Comparison of ENCODE assay signal across 28 mouse cellular contexts in genomic region chr5:20610640-20611039, GRCm38 (mm10).
DNase-seq lines count a peak whose midpoint lies in the region; ATAC-seq and TF ChIP-seq lines count a peak whose summit lies in the region.
"Had no signal": no experiment of that assay in that cellular context is flagged by ENCODE, and none has a peak within 500 bp of the region (broad histone marks: within the 10 kb centered on the region; RNA-seq: fewer than 3 reads in every experiment).

No protein-coding gene starts in this region.

- H3K27me3 ChIP-seq in heart, embryonic 16.5 days (ENCODE audit: control insufficient read depth, insufficient read depth, low read length), result no peaks in the 10 kb centered on the region
- no peaks in the 10 kb centered on the region for H3K27me3 ChIP-seq in lung, embryonic 14.5 days (ENCODE audit: insufficient read depth, low read length)
- H3K27me3 ChIP-seq in midbrain, embryonic 11.5 days (ENCODE audit: control insufficient read depth, insufficient read depth, low read length), result no peaks in the 10 kb centered on the region
- H3K27me3 ChIP-seq in midbrain, embryonic 13.5 days, result no peaks in the 10 kb centered on the region
- H3K27me3 ChIP-seq: CH12.LX; forebrain, embryonic 13.5 days; heart, embryonic 13.5 days had no signal

- no peaks in the 10 kb centered on the region for H3K36me3 ChIP-seq in heart, embryonic 16.5 days (ENCODE audit: control insufficient read depth, insufficient read depth)
- H3K36me3 ChIP-seq in lung, embryonic 14.5 days (ENCODE audit: insufficient read depth), result no peaks in the 10 kb centered on the region
- H3K36me3 ChIP-seq in midbrain, embryonic 11.5 days (ENCODE audit: control insufficient read depth, insufficient read depth, low read length), result no peaks in the 10 kb centered on the region
- peaks cover 28% of the 10 kb centered on the region for H3K36me3 ChIP-seq in midbrain, embryonic 13.5 days
- H3K36me3 ChIP-seq: forebrain, embryonic 10.5 days; G1E; heart, embryonic 13.5 days had no signal

- H3K9me3 ChIP-seq in heart, embryonic 16.5 days (replicated peaks; ENCODE audit: control insufficient read depth, low read length), result no peaks in the 10 kb centered on the region
- no peaks in the 10 kb centered on the region for H3K9me3 ChIP-seq in lung, embryonic 14.5 days (ENCODE audit: low read depth, low read length)
- H3K9me3 ChIP-seq in midbrain, embryonic 11.5 days (ENCODE audit: control insufficient read depth, low read length), result no peaks in the 10 kb centered on the region
- no peaks in the 10 kb centered on the region for H3K9me3 ChIP-seq in midbrain, embryonic 13.5 days
- H3K9me3 ChIP-seq: forebrain, embryonic 10.5 days; forebrain, embryonic 13.5 days; G1E; heart, embryonic 13.5 days had no signal

- H3K4me2 ChIP-seq in heart, embryonic 16.5 days (ENCODE audit: low read depth, low read length), result no peak overlapping the region
- H3K4me2 ChIP-seq in lung, embryonic 14.5 days, result no peak overlapping the region
- no peak overlapping the region for H3K4me2 ChIP-seq in midbrain, embryonic 11.5 days
- no peak overlapping the region for H3K4me2 ChIP-seq in midbrain, embryonic 13.5 days (replicated peaks)
- H3K4me2 ChIP-seq: forebrain, embryonic 13.5 days; heart, embryonic 13.5 days; hindbrain, embryonic 14.5 days had no signal

- H3K27ac ChIP-seq in heart, embryonic 16.5 days (ENCODE audit: low read length), result no peak overlapping the region
- H3K27ac ChIP-seq in lung, embryonic 14.5 days (ENCODE audit: low read depth), result no peak overlapping the region
- no peak overlapping the region for H3K27ac ChIP-seq in midbrain, embryonic 11.5 days (ENCODE audit: low read depth, low read length)
- no peak overlapping the region for H3K27ac ChIP-seq in midbrain, embryonic 13.5 days
- H3K27ac ChIP-seq: forebrain, embryonic 10.5 days; forebrain, embryonic 13.5 days; heart, embryonic 13.5 days; hindbrain, embryonic 14.5 days; hindbrain, postnatal 0 days had no signal

- 43% methylated on average over 2 of the region's 2 CpGs for WGBS in heart, embryonic 16.5 days
- 43% methylated on average over 2 of the region's 2 CpGs for WGBS in lung, embryonic 14.5 days
- 91% methylated on average over 2 of the region's 2 CpGs for WGBS in midbrain, embryonic 11.5 days
- 83% methylated on average over 2 of the region's 2 CpGs for WGBS in midbrain, embryonic 13.5 days

- H3K9ac ChIP-seq in heart, embryonic 16.5 days (ENCODE audit: low read length), result no peak overlapping the region
- no peak overlapping the region for H3K9ac ChIP-seq in lung, embryonic 14.5 days
- H3K9ac ChIP-seq in midbrain, embryonic 11.5 days (ENCODE audit: low read length), result no peak overlapping the region
- no peak overlapping the region for H3K9ac ChIP-seq in midbrain, embryonic 13.5 days (replicated peaks)
- H3K9ac ChIP-seq: forebrain, embryonic 13.5 days; heart, embryonic 13.5 days; hindbrain, embryonic 14.5 days had no signal

- no peak overlapping the region for H3K4me3 ChIP-seq in heart, embryonic 16.5 days (ENCODE audit: low read length)
- no peak overlapping the region for H3K4me3 ChIP-seq in lung, embryonic 14.5 days (ENCODE audit: low read depth, low read length)
- no peak overlapping the region for H3K4me3 ChIP-seq in midbrain, embryonic 11.5 days (ENCODE audit: low read depth, low read length)
- no peak overlapping the region for H3K4me3 ChIP-seq in midbrain, embryonic 13.5 days (replicated peaks)
- H3K4me3 ChIP-seq: forebrain, embryonic 10.5 days; forebrain, embryonic 13.5 days; heart, embryonic 13.5 days had no signal

- ATAC-seq in heart, embryonic 16.5 days (replicated peaks; ENCODE audit: extremely low read depth, insufficient read depth, low FRiP score), result peak; percentile 41; the same call in 1 of the 2 replicates
- no peak for ATAC-seq in lung, embryonic 14.5 days (ENCODE audit: insufficient read depth)
- ATAC-seq in midbrain, embryonic 11.5 days (ENCODE audit: low FRiP score), result no peak
- no peak for ATAC-seq in midbrain, embryonic 13.5 days
- ATAC-seq: activated CD4-positive, CD25-positive, alpha-beta regulatory T cell, adult 4 months; forebrain, embryonic 13.5 days; forebrain, embryonic 16.5 days; hindbrain, postnatal 0 days; inflammation-experienced regulatory T-cells, adult 6 months had no signal

- H3K4me1 ChIP-seq in heart, embryonic 16.5 days (ENCODE audit: control insufficient read depth, insufficient read depth, low read length), result 0 out of 2 replicates have a peak, but pooled peaks cover 3% of the 10 kb centered on the region
- no peaks in the 10 kb centered on the region for H3K4me1 ChIP-seq in lung, embryonic 14.5 days (ENCODE audit: insufficient read depth)
- no peaks in the 10 kb centered on the region for H3K4me1 ChIP-seq in midbrain, embryonic 11.5 days (ENCODE audit: control insufficient read depth, insufficient read depth, low read length)
- H3K4me1 ChIP-seq in midbrain, embryonic 13.5 days (replicated peaks), result no peaks in the 10 kb centered on the region
- H3K4me1 ChIP-seq: forebrain, embryonic 10.5 days; forebrain, embryonic 13.5 days had no signal

- no peak for DNase-seq in heart, adult 18-20 months
- DNase-seq in lung, embryonic 14.5 days, result peak; percentile 3
- DNase-seq in lung, postnatal 14 days, result no peak
- peak; percentile 60 for DNase-seq in midbrain, embryonic 11.5 days (ENCODE audit: low spot score, missing footprints)
- DNase-seq in skeletal muscle tissue, adult 2 months (ENCODE audit: low read depth, low spot score), result peak; percentile 7
- DNase-seq in kidney, adult 9 months, result no peak
- DNase-seq: adrenal gland, adult 8-10 months; adrenal gland, postnatal 25 days; B cell, adult 2 months; cerebellum, adult 18-20 months; cerebellum, adult 9-10 months; cerebellum, postnatal 14 days; gastrocnemius, postnatal 10 days; gastrocnemius, postnatal 36 days; heart, postnatal 10 days; heart, postnatal 4 days had no signal

- TF ChIP-seq CTCF in lung, embryonic 14.5 days (IDR thresholded peaks at IDR 0.05; ENCODE audit: low read depth), result no peak

Comparison
In these comparisons a context has a peak if more than half of its experiments do, and no peak if none do; other contexts are left out.
1. DNase-seq: peak in lung, embryonic 14.5 days (single experiment), midbrain, embryonic 11.5 days (single experiment) and skeletal muscle tissue, adult 2 months (single experiment); none in heart, adult 18-20 months (0 of 2), lung, postnatal 14 days (single experiment) and kidney, adult 9 months (single experiment).